Mouse (Mus musculus) kidney, postnatal 10 days (tissue): ENCODE data around the gene Os9.

Experiments
- DNase-seq: peaks from one replicate; pipeline ENCODE4 v3.0.0; 2021; ENCODE audit warnings: mixed read lengths

Os9 gene

DNA sequence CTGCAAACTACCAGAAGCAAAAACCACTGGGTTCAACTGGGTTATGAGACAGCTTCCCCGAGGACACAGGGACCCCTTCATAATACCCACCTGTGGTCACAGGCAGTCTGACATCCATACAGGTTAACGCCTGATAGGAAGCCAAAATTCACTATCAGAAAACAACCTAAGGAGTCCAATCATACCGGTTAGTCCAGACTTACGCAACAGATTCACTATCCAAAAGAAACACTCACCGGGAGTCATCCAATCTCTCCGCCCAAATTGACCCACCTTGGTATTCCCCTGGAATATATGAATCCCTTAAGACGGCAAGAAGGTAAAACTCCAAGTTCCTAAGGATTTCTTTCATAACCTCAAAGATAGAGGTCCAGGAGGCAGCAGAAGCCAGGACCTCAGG lies 23.6 kb upstream of the Os9 start:
- no peak for DNase-seq

DNA sequence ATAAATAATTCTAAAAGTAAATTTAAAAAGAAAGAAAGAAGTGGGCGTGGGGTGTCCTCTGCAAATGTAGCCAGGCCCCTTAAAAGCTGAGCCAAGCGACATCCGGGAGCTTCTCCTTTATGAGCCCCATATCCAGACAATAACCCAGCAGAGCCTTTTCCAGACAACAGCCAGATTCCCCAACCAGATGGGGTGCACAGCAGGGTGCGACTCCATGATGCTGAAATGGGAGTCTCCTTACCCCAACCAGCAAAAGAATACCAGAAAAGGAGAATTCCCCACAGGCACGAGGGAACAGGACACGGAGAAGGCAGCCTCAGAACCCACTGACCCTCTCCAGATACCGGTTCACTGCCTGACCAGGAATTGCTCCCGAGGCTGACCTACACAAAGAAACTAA lies 22.3 kb upstream of the Os9 start:
- DNase-seq: no peak

DNA sequence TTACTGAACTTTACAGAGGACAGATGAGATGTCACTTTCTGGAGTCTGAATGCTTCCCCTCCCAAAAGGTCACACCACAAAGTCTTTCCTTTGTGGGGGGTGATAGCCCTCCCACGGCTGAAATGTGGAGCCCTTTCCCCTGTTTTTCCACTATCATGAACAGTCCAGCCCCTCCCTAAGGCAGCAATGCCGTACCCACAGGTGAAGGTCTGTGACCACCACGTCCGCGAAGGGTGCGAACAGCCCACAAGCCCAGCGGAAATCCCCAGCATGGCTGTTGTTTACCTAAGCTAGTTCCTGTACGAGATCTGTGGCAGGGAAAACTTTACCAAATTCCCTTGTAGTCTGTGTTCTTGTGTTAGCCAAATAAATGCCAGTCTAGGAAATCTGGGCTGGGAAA lies 20.6 kb upstream of the Os9 start:
- DNase-seq: no peak

DNA sequence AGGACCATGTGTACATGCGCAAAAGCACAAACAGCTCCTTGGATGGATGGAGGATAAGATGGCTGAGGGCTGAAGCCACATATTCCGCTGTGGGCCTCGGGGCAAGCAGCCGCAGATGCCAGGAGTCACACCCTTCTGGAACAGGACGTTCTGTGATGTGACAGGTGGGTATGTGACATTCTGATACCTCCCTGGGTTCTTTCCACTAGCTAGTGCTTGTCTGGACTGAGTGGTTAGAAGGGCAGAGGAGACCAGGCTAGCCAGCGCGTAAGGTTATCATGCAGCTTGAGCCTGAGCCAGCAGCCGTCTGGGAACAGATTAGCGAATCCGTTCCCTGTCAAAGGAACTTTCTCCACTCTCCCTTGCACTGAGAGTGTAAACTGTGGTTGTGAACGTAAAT lies 20.0 kb upstream of the Os9 start:
- no peak for DNase-seq

DNA sequence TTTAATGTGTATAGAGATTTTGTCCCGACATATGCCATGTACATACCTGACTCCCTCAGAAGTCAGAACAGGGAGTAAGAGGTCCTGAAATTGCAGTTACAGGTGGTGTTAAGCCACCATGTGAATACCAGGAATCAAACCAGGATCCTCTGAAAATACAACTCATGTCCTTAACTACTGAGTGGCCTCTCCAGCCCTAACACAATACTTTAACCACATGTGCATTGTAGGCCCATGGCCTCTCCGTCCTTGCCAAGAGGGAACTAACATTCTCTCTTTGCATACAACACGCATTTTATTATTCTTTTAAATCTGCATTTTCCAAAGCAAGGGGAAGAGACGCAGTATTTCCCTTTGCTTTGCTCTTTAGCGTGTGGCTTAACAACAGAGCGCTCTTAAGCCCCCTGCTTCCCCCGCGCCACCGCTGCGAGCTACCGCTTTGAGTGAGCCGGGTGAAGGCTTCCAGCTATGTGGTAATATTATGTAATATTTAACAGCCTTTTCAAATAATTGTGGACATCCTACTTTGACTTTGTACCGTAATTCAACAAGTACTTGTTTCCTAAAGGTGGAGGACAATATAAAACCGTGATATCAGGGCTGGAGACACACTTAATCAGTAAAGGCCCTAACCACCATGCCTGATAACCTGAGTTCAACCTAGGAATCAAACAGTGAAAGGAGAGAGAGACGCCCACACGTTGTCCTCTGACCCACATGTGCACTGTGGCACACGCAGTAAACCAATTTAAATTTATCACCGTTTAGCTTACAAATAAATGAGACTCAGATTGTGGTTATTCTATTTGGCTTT lies 17.6 kb upstream of the Os9 start:
- no peak for DNase-seq

DNA sequence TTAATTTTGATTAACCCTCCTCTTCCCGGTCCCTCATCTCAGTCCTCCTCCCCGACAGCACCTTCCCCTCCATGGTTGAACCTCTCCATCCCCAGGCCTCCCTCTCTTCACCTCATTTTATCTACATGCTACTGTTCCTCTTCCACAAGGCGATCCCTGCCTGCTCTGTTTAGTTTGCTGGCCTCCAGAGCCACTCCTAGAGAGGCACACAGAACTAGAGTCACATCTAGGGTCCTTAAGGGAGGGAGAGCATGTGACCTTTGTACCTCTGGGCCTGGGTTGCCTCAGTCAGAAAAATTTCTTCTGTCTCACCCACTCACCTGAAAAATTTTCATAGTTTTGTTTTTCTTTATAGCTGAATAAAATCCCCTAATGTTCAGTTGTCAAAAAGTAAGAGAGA lies 17.0 kb upstream of the Os9 start:
- no peak for DNase-seq

DNA sequence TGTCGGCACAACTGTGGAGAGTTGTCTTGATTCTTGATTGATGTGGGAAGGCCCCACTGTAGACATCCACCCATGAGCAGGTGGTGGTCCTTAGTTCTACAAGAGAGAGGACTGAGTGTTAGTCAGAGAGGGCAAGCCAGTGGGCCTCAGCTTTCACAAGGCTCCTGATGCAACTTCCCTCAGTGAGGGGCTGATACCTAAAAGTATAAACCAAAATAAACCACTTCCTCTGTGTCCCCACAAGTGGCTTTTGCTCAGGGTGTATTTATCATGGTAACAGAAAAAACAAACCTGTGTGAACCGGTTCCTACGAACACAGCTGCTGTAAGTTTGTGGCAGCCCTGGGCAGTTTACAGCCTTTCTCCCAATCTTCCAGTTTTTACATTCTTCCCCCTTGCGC lies 15.6 kb upstream of the Os9 start:
- no peak for DNase-seq

DNA sequence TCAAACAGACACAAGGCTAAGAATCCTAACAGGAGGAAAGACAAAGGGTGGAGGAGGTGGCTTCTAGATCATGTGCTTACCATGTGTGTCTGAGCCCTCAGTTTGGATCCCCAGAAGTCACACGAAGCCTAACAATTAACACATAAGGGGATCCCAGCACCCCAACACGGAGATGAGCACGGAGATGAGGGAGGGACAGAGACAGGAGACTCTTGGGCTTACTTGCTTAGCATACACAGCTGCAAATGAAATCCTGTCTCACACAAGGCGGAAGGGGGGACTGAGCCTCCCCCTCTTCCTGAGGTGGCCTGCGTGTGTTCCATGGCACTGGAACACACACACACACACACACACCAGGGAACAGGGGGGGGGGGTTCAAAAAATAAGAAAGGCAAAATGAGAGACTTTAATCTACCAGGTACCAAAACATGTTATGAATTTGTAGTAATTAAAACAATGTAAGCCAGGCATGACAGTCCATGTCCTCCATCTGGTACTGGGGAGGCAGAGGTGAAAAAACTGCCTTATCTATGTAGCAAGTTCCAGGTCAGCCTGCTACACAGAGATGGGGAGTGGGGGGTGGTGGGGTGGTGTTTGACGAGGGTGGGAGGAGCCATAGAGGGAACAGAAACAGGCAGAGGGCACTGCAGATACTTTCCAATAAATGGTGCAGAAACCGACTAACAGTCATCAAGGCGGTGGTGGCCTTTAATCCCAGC lies 14.3 kb upstream of the Os9 start:
- DNase-seq: no peak

DNA sequence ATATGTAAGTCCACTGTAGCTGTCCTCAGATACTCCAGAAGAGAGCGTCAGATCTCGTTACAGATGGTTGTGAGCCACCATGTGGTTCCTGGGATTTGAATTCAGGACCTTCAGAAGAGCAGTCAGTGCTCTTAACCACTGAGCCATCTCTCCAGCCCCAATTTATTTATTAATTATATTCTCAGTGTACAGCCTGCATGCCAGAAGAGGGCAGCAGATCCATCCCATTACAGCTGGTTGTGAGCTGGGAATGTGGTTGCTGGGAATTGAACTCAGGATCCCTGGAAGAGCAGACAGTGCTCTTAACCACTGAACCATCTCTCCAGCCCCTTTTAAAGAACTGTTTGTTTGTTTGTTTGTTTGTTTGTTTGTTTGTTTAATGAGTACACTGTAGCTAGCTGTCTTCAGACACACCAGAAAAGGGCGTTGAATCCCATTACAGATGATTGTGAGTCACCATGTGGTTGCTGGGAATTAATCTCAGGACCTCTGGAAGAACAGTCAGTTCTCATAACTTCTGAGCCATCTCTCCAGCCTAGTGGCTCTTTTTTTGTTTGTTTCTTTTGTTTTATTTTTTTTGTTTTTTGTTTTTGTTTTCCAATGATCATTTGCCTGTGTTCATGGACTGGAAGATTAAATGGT lies 13.6 kb upstream of the Os9 start:
- peak; percentile 39 for DNase-seq

DNA sequence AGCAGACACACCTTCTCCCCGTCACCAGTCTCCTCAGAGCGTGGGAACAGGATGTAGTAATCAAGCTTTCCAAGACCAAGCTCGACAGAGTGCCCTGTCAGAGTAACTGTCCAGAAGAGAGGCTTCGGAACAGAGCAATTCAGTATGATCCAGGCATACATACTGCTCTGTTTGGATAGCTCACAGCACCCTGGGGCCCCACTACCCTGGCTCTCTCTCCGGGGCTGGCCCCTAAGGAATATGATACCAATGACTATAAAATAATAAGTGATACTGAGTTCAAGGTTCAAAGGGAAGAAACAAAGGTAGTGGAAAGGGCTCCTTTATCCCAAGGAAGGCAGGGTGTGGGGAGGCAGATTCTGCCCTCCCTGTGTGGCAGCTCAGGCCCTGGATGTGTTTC lies 11.5 kb upstream of the Os9 start:
- DNase-seq: no peak

DNA sequence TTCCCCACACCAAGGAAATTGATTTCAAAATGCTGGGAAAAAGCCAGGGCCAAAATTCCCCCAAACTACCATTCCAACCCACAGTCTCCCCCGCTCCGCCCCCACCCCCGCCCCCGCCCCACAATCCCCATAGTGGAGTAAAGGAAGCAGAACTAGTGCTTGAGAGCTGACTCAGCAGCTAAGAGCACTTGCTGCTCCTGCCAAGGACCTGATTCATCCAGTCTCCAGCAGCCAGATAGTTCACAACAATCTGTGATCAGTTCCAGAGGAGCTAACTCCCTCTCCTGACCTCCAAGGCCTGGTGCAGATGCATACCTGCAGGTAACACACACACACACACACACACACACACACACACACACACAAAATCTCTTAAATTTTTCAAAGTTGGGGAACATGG lies 8.5 kb upstream of the Os9 start:
- no peak for DNase-seq

DNA sequence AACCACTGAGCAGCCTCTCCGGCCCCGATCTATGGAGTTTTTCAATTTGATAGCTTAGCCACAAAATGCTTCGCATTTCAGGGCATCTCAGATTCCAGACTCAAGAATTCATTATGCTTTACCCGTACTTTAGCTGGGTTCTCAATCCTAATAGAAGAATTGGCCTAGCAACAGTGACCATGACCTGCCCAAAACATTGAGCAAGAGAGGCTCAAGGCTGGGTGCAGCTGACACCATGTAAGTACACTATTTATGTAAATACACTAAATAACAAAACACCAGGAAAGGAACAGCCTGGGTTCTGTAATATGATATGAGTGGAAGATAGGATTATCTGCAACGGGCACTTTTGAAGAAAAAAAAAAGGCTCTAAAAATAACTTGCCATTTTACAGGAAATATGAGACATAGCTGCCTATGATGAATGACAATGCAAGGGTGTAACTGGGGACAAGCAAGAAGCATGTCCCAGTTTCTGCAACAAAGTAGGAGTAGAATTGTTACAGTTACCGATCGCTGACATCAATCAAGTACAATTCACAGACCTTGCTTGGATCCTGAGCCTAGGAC lies 6.9 kb upstream of the Os9 start:
- no peak for DNase-seq

DNA sequence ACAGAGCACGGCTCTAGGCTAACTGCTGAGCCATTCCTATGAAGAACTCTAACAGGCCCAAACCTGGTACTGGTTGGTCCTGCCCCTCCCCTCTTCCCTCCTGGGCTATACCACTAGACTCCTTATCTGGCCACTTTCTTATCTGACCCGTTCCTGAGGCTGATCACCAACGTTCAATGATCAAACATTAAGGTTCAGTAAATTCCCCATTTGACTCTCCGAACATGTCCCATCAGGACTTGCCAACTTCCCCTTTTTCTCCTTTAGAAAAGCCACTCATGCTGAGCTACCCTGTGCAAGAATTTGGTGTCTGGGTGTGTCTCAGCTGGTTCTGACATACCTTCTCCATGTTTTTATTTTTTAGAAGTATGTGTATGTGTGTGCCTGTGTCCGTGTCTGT lies 5.6 kb upstream of the Os9 start:
- no peak for DNase-seq

DNA sequence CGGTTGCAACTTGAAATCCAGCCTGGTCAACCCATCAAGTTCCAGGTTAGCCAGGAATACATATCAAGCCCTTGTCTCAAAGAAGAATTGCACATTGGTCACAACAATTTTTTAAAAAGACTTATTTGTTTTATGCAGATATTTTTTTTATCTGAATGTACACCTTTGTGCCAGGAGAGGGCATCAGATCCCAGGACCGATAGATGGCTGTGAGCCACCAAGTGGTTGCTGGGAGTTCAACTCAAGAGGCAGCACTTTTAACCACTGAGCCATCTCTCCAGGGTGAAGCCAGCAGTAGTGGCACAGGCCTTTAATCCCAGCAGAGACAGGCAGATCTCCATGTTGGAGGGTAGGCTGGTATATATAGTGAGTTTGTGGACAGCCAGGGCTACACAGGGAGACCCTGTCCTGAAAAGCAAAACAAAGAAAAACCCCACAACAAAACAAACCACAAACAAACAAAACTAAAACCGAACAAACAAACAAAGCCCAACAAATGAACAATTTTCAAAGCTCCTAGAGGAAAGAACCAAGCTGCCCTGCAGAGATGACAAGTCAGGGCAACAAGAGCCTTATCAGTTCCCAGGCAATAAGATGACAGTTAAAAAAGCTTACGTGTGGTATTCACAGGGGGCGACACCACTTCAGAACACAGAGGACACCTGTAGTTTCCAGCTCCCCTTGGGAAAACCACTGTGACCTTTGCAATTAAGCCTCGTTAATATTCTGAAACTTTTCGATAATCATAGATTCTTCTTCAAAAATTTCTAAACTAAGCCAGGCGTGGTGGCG lies 4.5 kb upstream of the Os9 start:
- DNase-seq: peak; percentile 52

DNA sequence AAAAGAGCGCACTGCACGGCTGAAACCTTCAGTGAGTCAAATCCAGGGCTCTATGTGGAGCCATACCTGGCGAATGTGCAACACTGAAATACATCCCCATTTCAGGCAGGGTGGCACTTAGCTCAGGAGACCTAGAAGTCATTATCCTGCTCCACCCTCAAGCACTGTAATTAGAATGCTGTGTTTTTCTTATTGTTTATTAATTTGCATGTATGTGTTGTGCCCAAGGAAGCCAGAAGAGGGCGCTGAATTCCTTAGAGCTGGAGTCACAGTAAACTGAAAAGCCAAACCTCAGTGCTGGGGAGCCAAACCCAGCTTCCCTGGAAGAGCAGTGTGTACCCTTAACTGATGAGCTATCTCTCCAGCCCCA lies 2.5 kb upstream of the Os9 start:
- peak; percentile 81 for DNase-seq

DNA sequence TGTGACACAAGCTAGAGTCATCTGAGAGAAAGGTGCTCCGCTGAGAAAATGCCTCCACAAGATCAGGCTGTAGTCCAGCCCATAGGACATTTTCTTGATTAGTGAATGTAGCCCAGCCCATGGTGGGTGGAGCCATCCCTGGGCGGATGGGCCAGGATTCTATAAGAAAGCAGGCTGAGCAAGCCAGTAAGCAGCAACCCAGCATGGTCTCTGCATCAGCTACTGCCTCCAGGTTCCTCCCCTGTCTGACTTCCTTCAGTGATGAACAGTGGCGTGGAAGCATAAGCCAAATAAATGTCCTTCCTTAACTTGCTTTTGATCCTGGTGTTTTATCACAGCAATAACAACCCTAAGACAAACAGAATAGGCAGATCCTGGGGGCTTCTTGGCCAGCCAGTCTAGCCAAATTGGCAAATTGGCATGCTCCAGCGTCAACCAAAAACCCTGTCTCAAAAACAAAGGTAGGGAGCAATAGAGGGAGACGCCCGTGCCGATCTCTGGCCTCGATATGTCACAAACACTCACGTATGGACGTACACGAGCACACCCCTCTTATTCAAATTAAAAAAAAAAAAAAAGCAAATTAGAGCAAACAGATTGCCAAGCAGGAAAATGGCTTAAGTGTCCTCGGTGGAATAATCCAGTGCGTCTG lies 2.0 kb upstream of the Os9 start:
- peak; percentile 50 for DNase-seq

DNA sequence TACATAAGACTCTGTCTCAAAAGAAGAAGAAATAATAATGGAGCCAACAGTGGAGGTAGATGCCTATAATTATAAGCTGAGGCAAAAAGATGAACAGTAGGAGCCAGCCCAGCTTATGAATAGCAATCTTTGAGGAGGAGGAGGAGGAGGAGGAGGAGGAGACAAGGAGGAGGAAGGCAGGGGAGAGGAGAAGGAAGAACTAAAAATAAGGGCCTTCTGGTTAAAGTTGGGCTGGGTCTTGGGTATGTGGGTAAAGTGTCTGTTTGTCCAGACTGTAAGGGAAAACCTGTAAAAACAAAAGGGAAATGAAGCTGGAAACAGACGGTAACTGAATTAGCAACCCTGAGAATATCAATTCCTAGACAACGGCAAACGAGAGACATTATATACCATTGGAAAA lies 1.1 kb upstream of the Os9 start:
- DNase-seq: no peak

DNA sequence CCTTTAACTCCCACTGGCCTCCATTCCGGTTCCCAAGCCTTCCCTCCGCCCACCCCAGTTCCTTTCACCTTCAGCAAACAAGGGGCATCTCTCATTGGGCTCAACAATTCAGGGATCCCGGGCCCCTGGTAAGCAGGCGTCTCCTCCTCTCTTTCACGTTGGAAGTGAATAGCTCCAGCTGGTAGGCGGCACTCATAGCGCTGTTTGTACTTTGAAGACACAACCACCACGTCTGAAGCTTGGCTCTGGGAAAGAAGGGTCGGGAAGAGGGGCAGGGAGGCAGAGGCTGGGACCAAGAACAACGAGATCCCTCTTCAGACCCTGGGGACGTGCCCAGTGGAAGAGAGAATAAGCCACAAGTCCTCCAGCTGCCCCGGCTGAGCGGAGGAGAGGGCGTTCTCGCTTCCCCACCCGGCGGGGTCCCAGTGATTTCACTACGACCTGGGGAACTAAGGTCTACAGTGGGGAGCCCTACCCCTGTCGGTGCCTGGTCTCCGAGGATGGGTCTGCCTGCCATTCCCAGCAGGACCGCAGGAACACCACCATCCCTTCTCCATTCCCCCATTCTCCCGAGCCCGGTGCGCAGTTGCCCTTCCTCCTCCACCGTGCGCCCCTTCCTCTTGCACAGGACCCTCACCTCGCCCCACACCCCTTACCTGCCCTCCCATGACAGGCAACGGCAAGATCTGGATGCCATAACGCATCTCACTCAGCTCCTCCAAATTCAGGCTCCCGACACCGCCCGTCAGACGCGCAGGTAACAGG lies 448 bp downstream of the Os9 start:
- no peak for DNase-seq

DNA sequence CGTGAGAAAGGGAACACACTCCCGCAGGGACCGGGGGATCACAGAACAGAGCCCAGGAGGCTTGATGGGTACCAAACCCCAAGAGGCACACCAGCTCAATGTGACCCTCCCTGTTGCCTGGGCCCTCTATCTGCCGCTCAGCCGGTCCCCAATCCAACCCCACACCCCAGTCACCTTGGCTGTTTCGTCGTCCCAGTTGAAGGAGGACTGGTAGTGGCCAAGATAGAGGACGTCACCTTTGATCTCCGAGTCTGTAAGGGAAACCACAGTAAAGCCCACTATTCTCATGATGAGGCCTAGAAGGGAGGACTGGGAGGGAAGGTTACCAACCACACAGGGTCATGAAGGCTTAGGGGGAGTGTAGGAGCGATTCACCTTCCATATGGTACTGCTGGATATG lies 1.7 kb downstream of the Os9 start:
- DNase-seq: no peak

DNA sequence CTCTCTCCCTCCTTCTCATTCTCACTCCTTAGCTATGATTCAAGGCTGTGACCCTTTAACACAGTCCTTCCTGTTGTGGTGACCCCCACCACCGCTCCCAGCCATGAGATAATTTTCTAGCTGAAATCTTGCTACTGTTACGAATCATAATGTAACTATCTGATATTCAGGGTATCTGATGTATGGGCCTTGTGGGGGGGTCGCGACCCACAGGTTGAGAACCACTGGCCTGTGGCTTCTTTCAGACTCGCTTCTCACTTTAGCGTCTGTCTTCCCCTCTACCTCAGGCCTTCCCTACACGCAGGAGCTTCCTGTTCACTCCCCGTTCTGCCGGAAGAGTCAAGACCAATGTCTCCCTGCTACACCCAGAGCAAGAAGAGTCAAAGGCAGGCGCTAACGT lies 2.5 kb downstream of the Os9 start:
- DNase-seq: no peak

DNA sequence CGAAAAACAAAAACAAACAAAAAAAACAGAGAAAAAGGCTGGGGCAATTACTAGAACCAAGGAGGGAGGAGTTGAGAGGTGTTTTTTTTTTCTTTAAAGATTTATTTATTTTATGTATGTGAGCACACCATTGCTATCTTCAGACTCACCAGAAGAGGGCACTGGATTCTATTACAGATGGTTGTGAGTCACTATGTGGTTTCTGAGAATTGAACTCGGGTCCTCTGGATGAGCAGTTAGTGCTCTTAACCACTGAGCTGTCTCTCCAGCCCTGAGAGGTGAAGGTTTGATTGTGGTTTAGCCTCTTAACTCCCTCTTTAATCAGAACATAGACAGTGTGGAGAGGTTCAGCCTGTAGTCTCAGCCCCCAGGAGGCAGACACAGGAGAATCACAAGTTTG lies 5.9 kb downstream of the Os9 start:
- no peak for DNase-seq

DNA sequence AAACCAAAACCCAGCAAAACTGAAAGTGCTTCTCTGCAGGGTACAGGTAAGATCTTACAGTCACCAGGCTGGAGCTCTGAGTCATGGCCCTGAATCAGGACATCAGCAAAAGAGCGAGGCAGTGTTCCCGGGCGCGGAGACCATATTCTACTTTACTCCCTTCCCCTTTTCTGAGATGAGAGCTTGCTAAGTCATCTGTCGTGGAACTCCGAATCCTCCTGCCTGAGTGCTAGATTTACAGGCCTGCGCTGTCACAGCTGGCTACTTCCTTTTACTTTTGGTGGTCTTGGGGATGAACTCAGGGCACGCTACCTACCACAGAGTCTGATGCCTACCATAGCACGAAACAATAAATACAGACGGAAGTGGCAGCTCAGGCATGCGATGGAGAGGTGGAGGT lies 6.5 kb downstream of the Os9 start:
- DNase-seq: no peak
